Mouse (Mus musculus): ENCODE measurements around the gene Dot1l. TPM values are rescaled to one million over a fixed set of nuclear protein-coding genes. Genes with fewer than 3 reads are reported as not detected.
"Not testable (repeated sequence)": the region's sequence is repeated elsewhere in the genome, so short reads cannot be mapped to it uniquely, and the experiment has no call there.

Gene Dot1l
- polyA plus RNA-seq, 1 experiment, result 22.1 TPM

DNA sequence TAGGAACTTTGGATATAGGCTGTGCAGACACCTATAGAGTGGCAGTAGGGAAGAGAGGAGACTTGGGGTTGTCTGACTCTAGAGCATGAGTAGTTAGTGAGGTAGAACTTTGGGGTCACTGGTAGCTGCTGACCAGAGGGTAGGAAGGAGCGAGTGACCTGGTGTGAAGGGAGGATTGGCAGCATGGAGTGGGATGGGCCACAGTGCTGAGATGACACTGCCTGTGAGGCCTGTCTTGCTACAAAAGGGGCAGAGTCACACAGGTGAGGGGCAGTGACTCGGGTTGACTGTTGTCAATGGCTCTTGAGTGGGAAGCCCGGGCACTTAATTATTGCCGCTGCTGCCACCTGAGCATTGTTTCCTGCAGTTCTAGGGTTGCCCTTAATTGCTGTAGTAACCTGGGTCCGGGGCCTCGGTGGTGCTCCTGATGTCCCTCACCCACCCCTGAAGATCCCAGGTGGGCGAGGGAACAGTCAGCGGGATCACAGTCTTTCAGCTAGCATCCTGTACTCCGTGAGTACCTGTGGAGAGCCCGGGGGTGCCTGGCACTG lies 72.9 kb downstream of the Dot1l start:
- H3K27ac ChIP-seq (ENCODE audit: insufficient read depth, low read depth, low read length), result no peak overlapping the region
- TF ChIP-seq POLR2A (IDR thresholded peaks at IDR 0.05; ENCODE audit: borderline replicate concordance, low read depth, low read length), result no peak
- no peak for TF ChIP-seq CTCF (IDR thresholded peaks at IDR 0.05; ENCODE audit: low read depth, low read length)
- H3K4me1 ChIP-seq (ENCODE audit: control insufficient read depth, insufficient read depth, low read length), result peaks cover 12% of the 10 kb centered on the region
- peak overlapping the region; percentile 67 for H3K4me3 ChIP-seq (ENCODE audit: insufficient read depth, low read length)

DNA sequence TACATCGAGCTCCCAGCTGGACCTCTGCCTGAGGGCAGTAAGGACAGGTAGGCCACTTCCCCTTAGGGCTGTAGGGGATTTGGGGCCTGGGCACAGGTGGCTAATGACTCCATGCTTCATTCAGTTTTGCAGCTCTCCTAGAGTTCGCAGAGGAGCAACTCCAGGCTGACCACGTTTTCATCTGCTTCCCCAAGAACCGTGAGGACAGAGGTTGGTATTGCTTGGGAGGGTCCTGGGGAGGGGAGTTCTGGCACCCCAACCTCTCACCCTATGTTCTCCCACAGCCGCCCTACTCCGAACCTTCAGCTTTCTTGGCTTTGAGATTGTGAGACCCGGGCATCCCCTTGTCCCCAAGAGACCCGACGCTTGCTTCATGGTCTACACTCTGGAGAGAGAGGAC lies 73.6 kb downstream of the Dot1l start:
- H3K4me3 ChIP-seq (ENCODE audit: insufficient read depth, low read length), result peak overlapping the region; percentile 67; the same call in 1 of the 2 replicates
- peaks cover 12% of the 10 kb centered on the region for H3K4me1 ChIP-seq (ENCODE audit: control insufficient read depth, insufficient read depth, low read length)
- not testable (repeated sequence) for H3K27ac ChIP-seq (ENCODE audit: insufficient read depth, low read depth, low read length)

DNA sequence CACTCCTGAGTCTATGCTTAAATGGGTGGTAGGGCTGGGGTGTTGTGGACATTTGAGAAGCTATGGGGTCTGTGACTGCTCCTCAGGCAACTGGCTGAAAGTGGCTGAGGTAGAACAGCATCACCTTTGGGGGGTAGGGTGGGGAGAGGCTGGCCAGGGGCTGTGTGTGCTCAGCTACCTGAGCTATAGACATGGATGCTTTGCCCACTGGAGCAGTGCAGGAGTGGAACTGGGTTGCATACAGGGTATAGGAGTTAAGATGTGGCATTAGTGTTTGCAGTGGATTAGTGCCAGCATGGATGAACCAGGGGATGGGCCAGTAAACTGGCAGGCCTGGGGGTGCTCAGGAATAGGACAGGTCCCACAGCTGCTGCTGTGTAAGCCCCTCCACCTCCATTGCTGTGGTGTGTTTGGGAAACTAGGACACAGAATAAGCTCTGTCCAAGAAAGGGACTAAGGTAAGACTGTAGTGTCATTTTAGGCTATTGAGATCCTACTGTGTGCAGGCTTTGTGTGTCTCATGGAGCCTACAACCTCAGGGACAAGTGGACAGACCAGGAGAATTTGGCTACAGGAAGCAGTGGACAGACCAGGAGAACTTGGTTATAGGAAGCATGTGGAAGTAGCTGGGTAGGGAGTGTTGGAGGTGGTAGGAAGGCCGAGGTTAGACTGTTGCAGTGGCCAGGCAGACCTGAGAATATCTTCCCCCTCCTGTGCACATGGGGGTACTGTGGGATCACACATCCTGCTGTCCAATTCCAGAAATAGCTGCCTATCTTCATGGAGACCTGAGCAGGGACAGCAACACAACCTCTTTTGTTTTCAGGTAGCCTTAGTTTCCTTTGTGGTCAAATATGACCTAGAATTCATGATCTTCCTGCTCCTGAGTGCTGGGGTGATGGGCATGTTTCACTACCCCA lies 74.6 kb downstream of the Dot1l start:
- TF ChIP-seq CTCF (IDR thresholded peaks at IDR 0.05; ENCODE audit: low read depth, low read length) (no peak), POLR2A (IDR thresholded peaks at IDR 0.05; ENCODE audit: borderline replicate concordance, low read depth, low read length) (no peak)
- no peak overlapping the region for H3K4me3 ChIP-seq (ENCODE audit: insufficient read depth, low read length)
- no peak overlapping the region for H3K27ac ChIP-seq (ENCODE audit: insufficient read depth, low read depth, low read length)

DNA sequence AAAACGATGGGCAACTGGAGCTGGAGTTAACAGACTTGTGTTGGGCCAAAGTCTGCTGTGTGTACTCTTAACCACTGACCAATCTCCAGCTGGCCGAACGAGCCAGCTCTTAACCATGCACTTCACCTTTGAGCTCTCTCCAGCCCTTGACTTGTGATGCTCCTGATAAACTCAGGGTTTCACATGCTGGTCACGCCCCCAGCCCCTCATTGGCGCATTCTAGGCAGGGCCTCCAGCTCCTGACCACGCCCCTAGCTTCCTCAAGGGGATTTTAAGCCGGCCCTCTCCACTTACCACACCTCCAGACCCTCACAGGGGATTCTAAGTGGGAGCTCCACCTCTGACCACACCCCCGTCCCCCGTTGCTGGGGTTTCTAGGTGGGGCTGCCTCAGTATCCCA lies 76.1 kb downstream of the Dot1l start:
- H3K27ac ChIP-seq (ENCODE audit: insufficient read depth, low read depth, low read length), result no peak overlapping the region
- H3K4me1 ChIP-seq (ENCODE audit: control insufficient read depth, insufficient read depth, low read length), result no peaks in the 10 kb centered on the region
- TF ChIP-seq CTCF (IDR thresholded peaks at IDR 0.05; ENCODE audit: low read depth, low read length) (no peak), POLR2A (IDR thresholded peaks at IDR 0.05; ENCODE audit: borderline replicate concordance, low read depth, low read length) (no peak)
- H3K4me3 ChIP-seq (ENCODE audit: insufficient read depth, low read length), result no peak overlapping the region

More for the DNA sequence above, 74.6 kb downstream of the Dot1l start:
- peaks cover 5% of the 10 kb centered on the region for H3K4me1 ChIP-seq (ENCODE audit: control insufficient read depth, insufficient read depth, low read length)

DNA sequence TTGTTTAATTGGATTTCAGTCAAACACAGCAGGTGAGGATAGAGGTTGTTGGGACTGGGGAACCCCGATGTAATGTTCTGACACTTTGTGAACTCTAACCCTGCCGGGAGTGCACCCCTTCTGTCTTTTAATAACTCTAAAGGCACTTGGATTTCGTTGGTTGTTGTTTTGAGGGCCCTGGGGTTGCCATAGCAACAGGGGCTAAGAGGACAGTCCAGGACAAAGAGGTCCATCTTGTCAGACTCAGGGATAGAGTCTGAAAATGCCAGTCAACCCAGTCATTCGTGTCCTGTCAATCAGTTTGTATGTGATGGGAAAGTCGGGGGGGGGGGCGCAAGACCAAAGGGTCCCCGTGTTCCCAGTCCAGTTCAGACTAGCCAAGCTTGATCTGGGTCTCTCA lies 77.8 kb downstream of the Dot1l start:
- H3K4me1 ChIP-seq (ENCODE audit: control insufficient read depth, insufficient read depth, low read length), result no peaks in the 10 kb centered on the region
- no peak for TF ChIP-seq CTCF (IDR thresholded peaks at IDR 0.05; ENCODE audit: low read depth, low read length)
- TF ChIP-seq POLR2A (IDR thresholded peaks at IDR 0.05; ENCODE audit: borderline replicate concordance, low read depth, low read length), result no peak
- H3K4me3 ChIP-seq (ENCODE audit: insufficient read depth, low read length), result no peak overlapping the region
- H3K27ac ChIP-seq (ENCODE audit: insufficient read depth, low read depth, low read length), result no peak overlapping the region

DNA sequence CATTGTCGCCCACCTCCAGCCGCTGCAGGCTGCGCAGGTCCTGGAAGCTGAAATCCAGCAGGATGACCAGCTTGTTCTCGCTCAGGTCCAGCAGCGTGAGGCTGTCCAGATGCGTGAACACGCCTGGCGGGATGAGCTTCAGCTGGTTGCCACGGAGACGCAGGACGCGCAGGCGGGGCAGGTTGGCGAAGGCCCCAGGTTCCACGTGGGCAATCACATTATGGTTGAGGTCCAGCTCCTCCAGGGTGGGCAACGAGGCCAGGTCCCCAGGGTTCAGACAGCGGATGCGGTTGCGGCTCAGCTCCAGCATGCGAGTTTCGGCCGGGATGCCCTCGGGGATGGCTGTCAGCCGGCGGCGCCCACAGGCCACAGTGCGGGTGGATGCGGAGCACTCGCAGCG lies 80.6 kb downstream of the Dot1l start:
- H3K27ac ChIP-seq (ENCODE audit: insufficient read depth, low read depth, low read length), result no peak overlapping the region
- H3K4me3 ChIP-seq (ENCODE audit: insufficient read depth, low read length), result no peak overlapping the region
- peaks cover 17% of the 10 kb centered on the region for H3K4me1 ChIP-seq (ENCODE audit: control insufficient read depth, insufficient read depth, low read length)
- TF ChIP-seq POLR2A (IDR thresholded peaks at IDR 0.05; ENCODE audit: borderline replicate concordance, low read depth, low read length), result no peak
- TF ChIP-seq CTCF (IDR thresholded peaks at IDR 0.05; ENCODE audit: low read depth, low read length), result no peak

DNA sequence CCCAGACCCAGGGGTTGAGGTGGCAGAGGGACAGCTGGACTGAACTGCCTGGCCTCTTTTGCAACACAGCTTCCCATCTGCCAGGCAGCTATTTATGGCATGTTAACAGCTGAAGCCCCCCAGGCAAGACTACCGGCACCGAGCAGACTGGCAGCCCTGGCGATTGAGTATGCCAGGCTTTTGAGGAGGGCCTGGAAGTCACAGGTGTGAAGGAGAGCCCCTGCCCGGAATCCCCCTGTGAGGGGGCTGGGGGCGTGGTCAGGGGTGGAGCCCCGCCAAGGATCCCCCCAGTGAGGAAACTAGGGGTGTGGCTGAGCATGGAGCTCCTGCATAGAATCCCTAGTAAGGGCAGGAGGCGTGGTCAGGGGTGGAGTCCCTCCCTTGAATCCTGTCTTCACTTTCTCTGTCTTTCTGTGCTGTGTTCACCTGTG lies 82.0 kb downstream of the Dot1l start:
- peaks cover 17% of the 10 kb centered on the region for H3K4me1 ChIP-seq (ENCODE audit: control insufficient read depth, insufficient read depth, low read length)
- TF ChIP-seq POLR2A (IDR thresholded peaks at IDR 0.05; ENCODE audit: borderline replicate concordance, low read depth, low read length) (no peak), CTCF (IDR thresholded peaks at IDR 0.05; ENCODE audit: low read depth, low read length) (no peak)
- H3K27ac ChIP-seq (ENCODE audit: insufficient read depth, low read depth, low read length), result no peak overlapping the region
- no peak overlapping the region for H3K4me3 ChIP-seq (ENCODE audit: insufficient read depth, low read length)

DNA sequence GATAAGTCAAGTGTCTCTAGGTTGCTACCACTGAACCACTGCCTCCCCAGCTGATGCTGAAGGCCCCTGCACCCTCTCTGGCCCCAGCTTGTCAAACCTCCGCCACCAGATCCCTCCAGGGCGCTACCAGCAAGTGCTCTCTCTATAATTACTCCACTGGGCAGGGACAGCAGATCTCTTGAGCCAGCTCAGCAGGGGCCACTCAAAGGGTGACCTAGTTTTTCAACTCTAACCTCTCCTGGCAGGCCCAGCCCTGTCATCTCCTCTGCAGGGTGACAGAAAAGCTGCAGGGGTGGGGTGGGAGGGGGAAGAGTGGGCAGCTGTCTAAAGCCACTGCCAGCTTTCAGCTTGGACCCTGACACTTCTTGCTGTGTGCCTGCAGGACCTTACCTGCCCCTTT lies 82.8 kb downstream of the Dot1l start:
- Histone ChIP-seq H3K4me1 (ENCODE audit: control insufficient read depth, insufficient read depth, low read length) (peaks cover 17% of the 10 kb centered on the region), H3K27ac (ENCODE audit: insufficient read depth, low read depth, low read length) (no peak overlapping the region), H3K4me3 (ENCODE audit: insufficient read depth, low read length) (no peak overlapping the region)
- no peak for TF ChIP-seq POLR2A (IDR thresholded peaks at IDR 0.05; ENCODE audit: borderline replicate concordance, low read depth, low read length)
- TF ChIP-seq CTCF (IDR thresholded peaks at IDR 0.05; ENCODE audit: low read depth, low read length), result no peak

DNA sequence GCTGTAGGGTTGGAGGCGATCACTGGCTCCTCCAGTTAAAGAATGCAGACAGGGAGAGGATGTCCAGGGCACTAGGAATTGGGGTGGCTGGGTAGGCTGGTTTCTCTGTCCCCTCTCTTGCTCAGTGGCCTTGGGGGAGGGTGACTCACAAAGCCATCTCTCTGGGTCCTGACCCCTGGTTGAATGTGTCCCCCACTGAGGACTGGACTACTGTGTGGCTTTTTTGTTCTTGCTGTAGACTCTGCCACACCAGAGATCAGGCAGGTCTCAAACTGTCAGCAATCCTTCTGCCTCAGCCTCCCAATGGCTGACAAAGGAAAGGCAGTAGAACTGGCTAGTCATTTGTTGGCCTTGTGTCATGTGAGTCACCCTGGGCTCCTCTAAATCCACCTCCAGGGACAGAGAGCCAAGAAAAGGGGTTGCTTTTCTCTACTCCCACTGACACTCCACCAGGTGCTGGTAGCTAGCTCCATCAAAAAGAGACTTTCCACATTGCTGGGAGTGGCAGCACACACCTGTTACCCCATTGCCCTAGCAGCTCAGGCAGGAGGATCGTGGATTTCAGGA lies 83.4 kb downstream of the Dot1l start:
- Histone ChIP-seq H3K4me3 (ENCODE audit: insufficient read depth, low read length) (no peak overlapping the region), H3K27ac (ENCODE audit: insufficient read depth, low read depth, low read length) (no peak overlapping the region), H3K4me1 (ENCODE audit: control insufficient read depth, insufficient read depth, low read length) (peaks cover 17% of the 10 kb centered on the region)
- no peak for TF ChIP-seq POLR2A (IDR thresholded peaks at IDR 0.05; ENCODE audit: borderline replicate concordance, low read depth, low read length)
- TF ChIP-seq CTCF (IDR thresholded peaks at IDR 0.05; ENCODE audit: low read depth, low read length), result no peak

DNA sequence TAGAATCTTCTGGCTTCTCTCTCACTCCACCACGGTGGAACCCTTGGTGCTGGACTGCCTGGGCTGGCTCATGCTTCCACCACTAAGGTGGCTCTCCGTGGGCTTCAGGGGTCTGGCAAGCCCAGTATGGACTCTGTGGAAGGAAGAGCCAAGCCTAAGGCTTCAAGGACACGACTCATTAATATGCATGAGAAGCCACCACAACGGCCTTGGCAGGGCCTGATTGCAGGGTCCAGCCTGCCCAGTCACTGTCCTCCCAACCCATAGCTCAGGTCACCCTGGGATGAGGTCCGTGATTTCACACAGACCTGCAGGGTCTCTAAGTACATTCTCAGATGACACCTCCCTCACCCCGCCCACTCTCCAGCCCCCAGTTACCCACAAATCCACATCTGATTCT lies 84.8 kb downstream of the Dot1l start:
- H3K4me3 ChIP-seq (ENCODE audit: insufficient read depth, low read length), result no peak overlapping the region
- H3K4me1 ChIP-seq (ENCODE audit: control insufficient read depth, insufficient read depth, low read length), result peaks cover 17% of the 10 kb centered on the region
- TF ChIP-seq CTCF (IDR thresholded peaks at IDR 0.05; ENCODE audit: low read depth, low read length), result no peak
- TF ChIP-seq POLR2A (IDR thresholded peaks at IDR 0.05; ENCODE audit: borderline replicate concordance, low read depth, low read length), result no peak
- H3K27ac ChIP-seq (ENCODE audit: insufficient read depth, low read depth, low read length), result no peak overlapping the region
